ENCODE assay signal across 32 mouse cellular contexts in genomic region chr6:86456727-86457126, GRCm38 (mm10). TPM values are rescaled to one million over a fixed set of nuclear protein-coding genes. Genes with fewer than 3 reads are reported as not detected.
"Had no signal": no experiment of that assay in that cellular context is flagged by ENCODE, and none has a peak within 500 bp of the region (broad histone marks: within the 10 kb centered on the region; RNA-seq: fewer than 3 reads in every experiment).

No protein-coding gene starts in this region.

- H3K4me3 ChIP-seq: embryonic facial prominence, embryonic 10.5 days; embryonic facial prominence, embryonic 12.5 days; embryonic facial prominence, embryonic 13.5 days; embryonic facial prominence, embryonic 15.5 days; erythroblast, embryonic 14.5 days; forebrain, embryonic 10.5 days; forebrain, embryonic 12.5 days; forebrain, embryonic 13.5 days; forebrain, embryonic 15.5 days; gastrocnemius, adult 2 months; heart, adult 2 months had no signal

- H3K4me2 ChIP-seq: embryonic facial prominence, embryonic 12.5 days; embryonic facial prominence, embryonic 13.5 days; embryonic facial prominence, embryonic 15.5 days; forebrain, embryonic 12.5 days; forebrain, embryonic 13.5 days; forebrain, embryonic 15.5 days had no signal

- H3K4me1 ChIP-seq: embryonic facial prominence, embryonic 10.5 days; embryonic facial prominence, embryonic 12.5 days; embryonic facial prominence, embryonic 13.5 days; embryonic facial prominence, embryonic 15.5 days; forebrain, embryonic 10.5 days; forebrain, embryonic 12.5 days; forebrain, embryonic 13.5 days; forebrain, embryonic 15.5 days had no signal

- DNase-seq: cerebellum, adult 9-10 months; cerebellum, adult 9-11 months; cerebellum, postnatal 10 days; cerebellum, postnatal 14 days; cerebellum, postnatal 25 days; cerebellum, postnatal 36 days; embryo, embryonic 11 days; forebrain, postnatal 0 days; gastrocnemius, adult 2 months; gastrocnemius, postnatal 10 days; gastrocnemius, postnatal 14 days; gastrocnemius, postnatal 25 days; gastrocnemius, postnatal 36 days; heart, adult 11 months; heart, adult 18-20 months; heart, adult 2 months had no signal

- H3K27ac ChIP-seq: embryonic facial prominence, embryonic 10.5 days; embryonic facial prominence, embryonic 12.5 days; embryonic facial prominence, embryonic 13.5 days; embryonic facial prominence, embryonic 15.5 days; forebrain, embryonic 10.5 days; forebrain, embryonic 12.5 days; forebrain, embryonic 13.5 days; forebrain, embryonic 15.5 days; gastrocnemius, adult 2 months; heart, adult 2 months had no signal

- H3K27me3 ChIP-seq: embryonic facial prominence, embryonic 12.5 days; embryonic facial prominence, embryonic 13.5 days; embryonic facial prominence, embryonic 15.5 days; forebrain, embryonic 12.5 days; forebrain, embryonic 13.5 days; forebrain, embryonic 15.5 days had no signal

- H3K9ac ChIP-seq: embryonic facial prominence, embryonic 12.5 days; embryonic facial prominence, embryonic 13.5 days; embryonic facial prominence, embryonic 15.5 days; forebrain, embryonic 12.5 days; forebrain, embryonic 13.5 days; forebrain, embryonic 15.5 days; forebrain, postnatal 0 days had no signal

- H3K9me3 ChIP-seq: embryonic facial prominence, embryonic 10.5 days; embryonic facial prominence, embryonic 12.5 days; embryonic facial prominence, embryonic 13.5 days; embryonic facial prominence, embryonic 15.5 days; forebrain, embryonic 10.5 days; forebrain, embryonic 12.5 days; forebrain, embryonic 13.5 days; forebrain, embryonic 15.5 days had no signal

RNA-seq across cellular contexts. Expression of gene Gm44790, which starts 30.3 kb away (rescaled TPM):
- total RNA-seq: common myeloid progenitor, adult 5-6 weeks; forebrain, postnatal 0 days; gastrocnemius, adult 18-20 months; gastrocnemius, postnatal 10 days; gastrocnemius, postnatal 25 days; gastrocnemius, postnatal 4 days; granulocyte monocyte progenitor cell, adult 5-6 weeks; heart, adult 18-20 months; heart, adult 2 months had no signal
- polyA plus RNA-seq: embryonic facial prominence, embryonic 11.5 days; embryonic facial prominence, embryonic 12.5 days; embryonic facial prominence, embryonic 13.5 days; embryonic facial prominence, embryonic 14.5 days; embryonic facial prominence, embryonic 15.5 days; erythroblast, embryonic 14.5 days; forebrain, embryonic 12.5 days; forebrain, embryonic 15.5 days; forebrain, embryonic 16.5 days; heart, adult 2 months had no signal
